Mouse (Mus musculus) gastrocnemius, postnatal 4 days (tissue): ENCODE measurements around the gene H2-Q6. TPM values are rescaled to one million over a fixed set of nuclear protein-coding genes. Genes with fewer than 3 reads are reported as not detected.
"Not testable (repeated sequence)": the region's sequence is repeated elsewhere in the genome, so short reads cannot be mapped to it uniquely, and the experiment has no call there.

ENCODE experiments used
- DNase-seq, 2 experiments: peaks; one replicate each; pipeline ENCODE4 v3.0.0; 2021 to 2022; ENCODE audit warnings: low spot score in 2 of 2, mixed read lengths in 2 of 2
- long read RNA-seq, 2 experiments: library from polyadenylated mRNA; stranded (forward); transcript quantifications; one replicate each; pipeline ENCODE4 v2.0.0; 2021
- total RNA-seq, 2 experiments: library from RNA; stranded (reverse); gene quantifications; 2 replicates each; pipeline ENCODE4 v1.2.3; 2021

H2-Q6 gene
- total RNA-seq, result under 1 TPM; 0.34 to 0.41 TPM
- long read RNA-seq, experiment 1, result 0 reads
- long read RNA-seq, experiment 2, result 0 reads

- DNase-seq, result not testable (repeated sequence)
Observed at GRCm38 (mm10) chr17:35424624-35425416, at the start of gene H2-Q6. TSS of gene H2-Q6 (plus strand) at chr17:35424850.

GRCm38 (mm10) chr17:35379369-35379728 lies 45.3 kb upstream of the H2-Q6 start, which contains the start of gene H2-Q4:
TSS of gene H2-Q4 (plus strand) at chr17:35379617.
- DNase-seq, result peak; percentile 74 to 78

GRCm38 (mm10) chr17:35379729-35380451 lies 44.8 kb upstream of the H2-Q6 start:
- peak in 1 of 2 experiments; percentile 31 for DNase-seq

GRCm38 (mm10) chr17:35389796-35390195 lies 34.9 kb upstream of the H2-Q6 start:
- not testable (repeated sequence) for DNase-seq

- DNase-seq, result not testable (repeated sequence)
Observed at GRCm38 (mm10) chr17:35392671-35393070, 32.0 kb upstream of the H2-Q6 start.

- not testable (repeated sequence) for DNase-seq
Observed at GRCm38 (mm10) chr17:35393864-35394800, 30.5 kb upstream of the H2-Q6 start.

GRCm38 (mm10) chr17:35396956-35397355 lies 27.7 kb upstream of the H2-Q6 start:
- DNase-seq, result not testable (repeated sequence)

- not testable (repeated sequence) for DNase-seq
Observed at GRCm38 (mm10) chr17:35413057-35413456, 11.6 kb upstream of the H2-Q6 start.

GRCm38 (mm10) chr17:35415273-35416129 lies 9.1 kb upstream of the H2-Q6 start:
- DNase-seq, result not testable (repeated sequence)

- DNase-seq, result no peak
Observed at GRCm38 (mm10) chr17:35418772-35419171, 5.9 kb upstream of the H2-Q6 start.

GRCm38 (mm10) chr17:35419564-35419963 lies 5.1 kb upstream of the H2-Q6 start:
- not testable (repeated sequence) for DNase-seq

GRCm38 (mm10) chr17:35420206-35420810 lies 4.3 kb upstream of the H2-Q6 start:
- not testable (repeated sequence) for DNase-seq

- not testable (repeated sequence) for DNase-seq
Observed at GRCm38 (mm10) chr17:35421331-35421730, 3.3 kb upstream of the H2-Q6 start.

GRCm38 (mm10) chr17:35422360-35422759 lies 2.3 kb upstream of the H2-Q6 start:
- DNase-seq, result not testable (repeated sequence)

- peak in 1 of 2 experiments; percentile 12 for DNase-seq
Observed at GRCm38 (mm10) chr17:35423131-35423810, 1.4 kb upstream of the H2-Q6 start.

GRCm38 (mm10) chr17:35424106-35424505 lies 544 bp upstream of the H2-Q6 start:
- DNase-seq, result peak in 1 of 2 experiments; percentile 9

- DNase-seq, result not testable (repeated sequence)
Observed at GRCm38 (mm10) chr17:35425474-35425873, 824 bp downstream of the H2-Q6 start.

GRCm38 (mm10) chr17:35428883-35429282 lies 4.2 kb downstream of the H2-Q6 start:
- not testable (repeated sequence) for DNase-seq

GRCm38 (mm10) chr17:35430671-35431070 lies 6.0 kb downstream of the H2-Q6 start:
- DNase-seq, result not testable (repeated sequence)
